Mouse (Mus musculus): ENCODE data around the gene Gna15.

- no peak for TF ChIP-seq CTCF (IDR thresholded peaks at IDR 0.05; ENCODE audit: control insufficient read depth, insufficient read depth, insufficient read length)
- no peak for TF ChIP-seq CEBPB (IDR thresholded peaks at IDR 0.05; ENCODE audit: low read depth)
- TF ChIP-seq USF1 (IDR thresholded peaks at IDR 0.05; ENCODE audit: low read depth): no peak
- no peak for TF ChIP-seq MYOG (IDR thresholded peaks at IDR 0.05; ENCODE audit: control insufficient read depth, extremely low read depth, insufficient read length)
Observed at GRCm38 (mm10) chr10:81553232-81553631, 29.2 kb upstream of the Gna15 start.

All from C2C12 (cell line).